Mouse (Mus musculus) kidney, adult 2 months (tissue): ENCODE results near the gene Ppp1r37.

Experiments used
- CTCF ChIP-seq: fragments of 200-500 bp; conservative IDR thresholded peaks from 2 replicates; pipeline ENCODE4 v1.5.1; 2011; ENCODE audit warnings: low read depth, mild to moderate bottlenecking, control low read depth, low read length, moderate library complexity, mixed read lengths; ENCODE audit not compliant: insufficient read depth, insufficient read length
- POLR2A ChIP-seq: fragments of 200-500 bp; IDR thresholded peaks from one replicate; pipeline ENCODE4 v1.6.1; 2011; ENCODE audit warnings: low read depth, low read length, control low read depth

- TF ChIP-seq POLR2A (no peak), CTCF (no peak)
These were observed 53.1 kb downstream of the Ppp1r37 start for GRCm38 (mm10) chr7:19509786-19510185.
